Mouse (Mus musculus): ENCODE data around the gene Pgbd1. TPM values are rescaled to one million over a fixed set of nuclear protein-coding genes. Genes with fewer than 3 reads are reported as not detected.

Pgbd1 gene
- total and polyA plus RNA-seq, 3 experiments = 3.9 to 7.4 (median 4.0) TPM

GRCm38 (mm10) chr13:21472427-21472826, 31.6 kb upstream of the Pgbd1 start:
- H3K4me2 ChIP-seq (ENCODE audit: insufficient read depth, low read depth, poor library complexity, severe bottlenecking) = no peak overlapping the region
- no peak overlapping the region for H3K9ac ChIP-seq (ENCODE audit: insufficient read depth, low read depth)
- H3K9me3 ChIP-seq (replicated peaks; ENCODE audit: low read length) = no peaks in the 10 kb centered on the region
- peaks cover 2 to 4% of the 10 kb centered on the region in 2 experiments; a peak in 1 of 4 replicates for H3K4me1 ChIP-seq (ENCODE audit: control insufficient read depth in 1 of 2, insufficient read depth in 2 of 2)
- peaks cover under 1% of the 10 kb centered on the region for H3K27me3 ChIP-seq (replicated peaks)
- no peak for TF ChIP-seq NELFE (IDR thresholded peaks at IDR 0.05; ENCODE audit: low read depth, low read length)
- no peak for TF ChIP-seq MAFK (IDR thresholded peaks at IDR 0.05; ENCODE audit: insufficient replicate concordance, low read length)
- TF ChIP-seq PAX5 (IDR thresholded peaks at IDR 0.05; ENCODE audit: low read length) = no peak
- TF ChIP-seq UBTF (IDR thresholded peaks at IDR 0.05; ENCODE audit: low read depth, low read length) = no peak
- TF ChIP-seq IRF4 (IDR thresholded peaks at IDR 0.05; ENCODE audit: low read depth, low read length) = no peak
- no peak for TF ChIP-seq TCF12 (IDR thresholded peaks at IDR 0.05; ENCODE audit: low read depth, low read length)
- no peak for TF ChIP-seq ZC3H11A (IDR thresholded peaks at IDR 0.05; ENCODE audit: low read depth, low read length)
- no peak for TF ChIP-seq BHLHE40 (IDR thresholded peaks at IDR 0.05; ENCODE audit: low read depth, low read length)
- no peak for TF ChIP-seq E2F4 (IDR thresholded peaks at IDR 0.05; ENCODE audit: insufficient replicate concordance, low read depth, low read length)
- TF ChIP-seq MEF2A (IDR thresholded peaks at IDR 0.05; ENCODE audit: borderline replicate concordance, low read depth, low read length) = no peak
- no peak for TF ChIP-seq ZMIZ1 (IDR thresholded peaks at IDR 0.05; ENCODE audit: low read depth, low read length)
- TF ChIP-seq RAD21 (IDR thresholded peaks at IDR 0.05; ENCODE audit: low read depth, low read length) = no peak
- no peak for TF ChIP-seq GABPA (IDR thresholded peaks at IDR 0.05; ENCODE audit: insufficient replicate concordance, low read depth, low read length)
- TF ChIP-seq NRF1 (IDR thresholded peaks at IDR 0.05; ENCODE audit: low read depth, low read length) = no peak
- TF ChIP-seq CTCF (conservative IDR thresholded peaks at IDR 0.05 in 1 of 2, IDR thresholded peaks at IDR 0.05 in 1 of 2; ENCODE audit: low read depth in 2 of 2, low read length in 2 of 2) = no peak
- DNase-seq (ENCODE audit: extremely low read depth) = no peak
- dilution Hi-C loops (cut with MboI; ENCODE audit: extremely low pct_ligation_motif_present, extremely low pct_unique_long_range_greater_than_20kb, low sequenced_read_pairs) (no loop called here), in situ Hi-C loops (cut with MboI; ENCODE audit: low pct_ligation_motif_present, low pct_unique_long_range_greater_than_20kb, low sequenced_read_pairs) (no loop called here)
- no peak overlapping the region for H3K4me3 ChIP-seq (replicated peaks in 1 of 3; ENCODE audit: low read depth in 2 of 3, low read length in 2 of 3, poor library complexity in 1 of 3)
- no peaks in the 10 kb centered on the region for H3K79me2 ChIP-seq (replicated peaks; ENCODE audit: control insufficient read depth, extremely low read depth, insufficient read depth, poor library complexity, severe bottlenecking)
- no peak overlapping the region for H3K27ac ChIP-seq (ENCODE audit: insufficient read depth, low read depth)
- H3K36me3 ChIP-seq (replicated peaks in 1 of 2; ENCODE audit: control insufficient read depth in 1 of 2, insufficient read depth in 1 of 2, low read length in 1 of 2) = no peaks in the 10 kb centered on the region

- no peak overlapping the region for H3K4me3 ChIP-seq (replicated peaks in 1 of 3; ENCODE audit: low read depth in 2 of 3, low read length in 2 of 3, poor library complexity in 1 of 3)
- peaks cover 2% of the 10 kb centered on the region for H3K27me3 ChIP-seq (replicated peaks)
- in situ Hi-C loops (cut with MboI; ENCODE audit: low pct_ligation_motif_present, low pct_unique_long_range_greater_than_20kb, low sequenced_read_pairs) (no loop called here), dilution Hi-C loops (cut with MboI; ENCODE audit: extremely low pct_ligation_motif_present, extremely low pct_unique_long_range_greater_than_20kb, low sequenced_read_pairs) (no loop called here)
- peak overlapping the region; percentile 76 for H3K4me2 ChIP-seq (ENCODE audit: insufficient read depth, low read depth, poor library complexity, severe bottlenecking)
- no peaks in the 10 kb centered on the region for H3K79me2 ChIP-seq (replicated peaks; ENCODE audit: control insufficient read depth, extremely low read depth, insufficient read depth, poor library complexity, severe bottlenecking)
- no peak for DNase-seq (ENCODE audit: extremely low read depth)
- H3K27ac ChIP-seq (ENCODE audit: insufficient read depth, low read depth) = no peak overlapping the region
- H3K9ac ChIP-seq (ENCODE audit: insufficient read depth, low read depth) = no peak overlapping the region
- no peaks in the 10 kb centered on the region for H3K36me3 ChIP-seq (replicated peaks in 1 of 2; ENCODE audit: control insufficient read depth in 1 of 2, insufficient read depth in 1 of 2, low read length in 1 of 2)
- H3K4me1 ChIP-seq (ENCODE audit: control insufficient read depth in 1 of 2, insufficient read depth in 2 of 2) = peaks cover 2 to 4% of the 10 kb centered on the region in 2 experiments; a peak in 1 of 4 replicates
- no peaks in the 10 kb centered on the region for H3K9me3 ChIP-seq (replicated peaks; ENCODE audit: low read length)
- no peak for TF ChIP-seq POLR2AphosphoS2 (IDR thresholded peaks at IDR 0.05; ENCODE audit: low read depth, low read length)
- no peak for TF ChIP-seq POLR2A (IDR thresholded peaks at IDR 0.05; ENCODE audit: low read depth, low read length)
- no peak for TF ChIP-seq RAD21 (IDR thresholded peaks at IDR 0.05; ENCODE audit: low read depth, low read length)
- no peak for TF ChIP-seq ZKSCAN1 (IDR thresholded peaks at IDR 0.05; ENCODE audit: borderline replicate concordance, low read depth, low read length)
- TF ChIP-seq USF1 (IDR thresholded peaks at IDR 0.05; ENCODE audit: low read depth, low read length) = no peak
- no peak for TF ChIP-seq MEF2A (IDR thresholded peaks at IDR 0.05; ENCODE audit: borderline replicate concordance, low read depth, low read length)
- TF ChIP-seq HCFC1 (IDR thresholded peaks at IDR 0.05; ENCODE audit: low read depth, low read length) = no peak
- no peak for TF ChIP-seq ELF1 (IDR thresholded peaks at IDR 0.05; ENCODE audit: low read depth, low read length)
- TF ChIP-seq NRF1 (IDR thresholded peaks at IDR 0.05; ENCODE audit: low read depth, low read length) = no peak
- no peak for TF ChIP-seq PAX5 (IDR thresholded peaks at IDR 0.05; ENCODE audit: low read length)
- no peak for TF ChIP-seq TCF12 (IDR thresholded peaks at IDR 0.05; ENCODE audit: low read depth, low read length)
- no peak for TF ChIP-seq CHD1 (IDR thresholded peaks at IDR 0.05; ENCODE audit: low read depth, low read length)
- TF ChIP-seq MAX (IDR thresholded peaks at IDR 0.05; ENCODE audit: low read length) = no peak
- no peak for TF ChIP-seq BHLHE40 (IDR thresholded peaks at IDR 0.05; ENCODE audit: low read depth, low read length)
- TF ChIP-seq CHD2 (IDR thresholded peaks at IDR 0.05; ENCODE audit: low read length) = no peak
- TF ChIP-seq MYC (IDR thresholded peaks at IDR 0.05; ENCODE audit: low read depth, low read length) = no peak
- no peak for TF ChIP-seq ETS1 (conservative IDR thresholded peaks at IDR 0.05; ENCODE audit: low read depth, low read length)
Measured at GRCm38 (mm10) chr13:21469097-21469496, 28.2 kb upstream of the Pgbd1 start.

Data from CH12.LX (cell line).